Mouse (Mus musculus): ENCODE results near the gene Ramp3. TPM values are rescaled to one million over a fixed set of nuclear protein-coding genes. Genes with fewer than 3 reads are reported as not detected.

Ramp3 gene
- total RNA-seq, 2 experiments from 2014 or later, result 17.6 to 18.1 TPM

DNA sequence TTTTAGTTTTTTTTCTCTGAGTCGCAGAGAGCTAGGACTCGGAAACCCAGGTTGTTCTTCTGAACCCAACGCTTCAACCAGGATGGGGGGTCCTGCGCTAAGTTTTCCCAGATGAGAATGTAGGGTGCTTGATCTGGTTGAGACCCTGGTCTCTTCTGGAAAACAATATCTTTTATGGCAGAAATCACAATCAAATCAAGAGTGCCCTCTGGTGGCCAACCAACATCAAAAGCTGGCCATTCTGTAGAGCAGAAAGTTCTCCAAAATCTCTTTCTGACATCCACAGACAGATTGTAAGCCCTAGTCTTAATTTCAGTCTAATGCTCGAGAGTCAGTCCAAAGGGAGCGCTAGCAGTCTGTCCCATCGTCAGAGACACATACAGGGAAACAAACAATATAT lies 50.1 kb downstream of the Ramp3 start:
- intact Hi-C loops (cut with DNase I), result no loop called here

GRCm38 (mm10) chr11:6710409-6710808 lies 52.1 kb downstream of the Ramp3 start:
- no peak for DNase-seq (ENCODE audit: low spot score in 2 of 2)
- intact Hi-C loops (cut with DNase I), result no loop called here

More for the DNA sequence above, 50.1 kb downstream of the Ramp3 start:
- DNase-seq (ENCODE audit: low spot score in 2 of 2), result no peak

- no peak for DNase-seq (ENCODE audit: low spot score in 2 of 2)
- intact Hi-C loops (cut with DNase I), result loop anchor here (5.0 kb wide), 1 partner anchor 42 kb away; no protein-coding TSS in a partner anchor
Measured at GRCm38 (mm10) chr11:6720746-6721145, 62.4 kb downstream of the Ramp3 start.

- intact Hi-C loops (cut with DNase I), result no loop called here
- DNase-seq (ENCODE audit: low spot score in 2 of 2), result no peak
Measured at GRCm38 (mm10) chr11:6726921-6727320, 68.6 kb downstream of the Ramp3 start.

Other genes starting within 250 kb of the Ramp3 start
- gene Ppia, start 243.1 kb upstream of the Ramp3 start, total RNA-seq (2021), result 1,000 to 10,000 TPM; 1,922 to 2,079 TPM
- 10 to 100 TPM; 32.3 to 32.6 TPM for gene H2afv, start 214.1 kb upstream of the Ramp3 start, total RNA-seq (2021)
- 100 to 1,000 TPM; 294 to 301 TPM for gene Purb, start 182.6 kb upstream of the Ramp3 start, total RNA-seq (2021)
- gene Myo1g, start 137.6 kb upstream of the Ramp3 start, total RNA-seq (2021), result 1 to 10 TPM in 1 of 2 experiments, under 1 TPM in 1; 0.32 to 1.3 TPM
- 10 to 100 TPM; 57.6 to 63.5 TPM for gene Ccm2, start 111.6 kb upstream of the Ramp3 start, total RNA-seq (2021)
- gene Nacad, start 52.5 kb upstream of the Ramp3 start, total RNA-seq (2021), result 10 to 100 TPM; 42.4 to 46.6 TPM
- 10 to 100 TPM; 47.0 to 49.6 TPM for gene Tbrg4, start 32.5 kb upstream of the Ramp3 start, total RNA-seq (2021)
- gene Wap, start 19.9 kb upstream of the Ramp3 start, total RNA-seq (2021), result not detected
- gene Gm11983, start 179.1 kb downstream of the Ramp3 start, total RNA-seq (2021), result not detected